Mouse (Mus musculus) layer of hippocampus, postnatal 36 days (tissue): ENCODE measurements around the gene Selenof. TPM values are rescaled to one million over a fixed set of nuclear protein-coding genes. Genes with fewer than 3 reads are reported as not detected.

Experiments used
- DNase-seq, 2 experiments: peaks; one replicate each; pipeline ENCODE4 v3.0.0; 2022
- total RNA-seq, 2 experiments: library from RNA; stranded (reverse); gene quantifications; 2 replicates each; pipeline ENCODE4 v1.2.3; 2021

Selenof gene
- total RNA-seq, 2 experiments from 2014 or later, result 226 to 249 TPM

DNA sequence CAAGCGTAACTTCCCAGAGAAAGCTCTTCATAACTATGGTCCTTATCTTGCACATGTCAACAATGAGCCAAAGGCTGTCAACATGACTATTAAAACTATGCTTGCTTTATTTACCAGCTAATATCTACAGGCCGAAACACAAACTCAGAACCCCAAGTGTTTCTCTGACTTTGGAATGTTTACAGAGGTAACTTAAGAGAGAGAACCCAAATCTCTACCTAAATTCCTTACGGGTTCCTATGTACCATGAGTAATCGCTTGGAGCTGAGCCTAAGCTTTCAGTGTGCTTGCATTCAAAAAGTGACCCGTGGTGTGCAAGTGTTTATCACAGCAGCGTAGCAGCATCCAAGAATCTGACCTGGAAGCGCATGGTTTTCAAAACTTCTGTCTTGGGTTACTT, 4.9 kb upstream of the Selenof start:
- DNase-seq, result no peak

DNA sequence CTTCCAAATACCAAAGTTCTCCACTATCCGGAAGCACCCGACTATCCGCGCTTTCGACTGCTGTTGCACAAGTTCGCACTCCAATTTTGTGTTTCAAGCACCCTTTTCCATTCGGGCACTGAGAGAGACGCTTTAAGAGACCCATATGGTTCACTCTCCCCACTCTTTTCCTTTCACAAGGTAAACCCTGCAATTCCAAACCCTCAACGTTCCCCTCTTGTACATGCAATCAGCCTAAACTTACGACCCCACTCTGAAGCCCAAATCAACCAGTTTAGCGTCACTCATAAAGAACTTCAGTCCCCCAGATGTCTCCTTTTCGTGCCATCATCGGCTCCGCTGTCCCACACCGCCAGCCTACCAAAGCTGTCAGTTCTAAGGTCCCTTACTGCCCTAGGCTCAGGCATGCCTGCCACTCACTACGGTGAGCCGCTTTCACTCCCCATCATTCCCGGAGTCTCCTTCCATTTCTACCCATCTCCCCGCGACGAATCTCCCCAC, 1.2 kb upstream of the Selenof start:
- no peak for DNase-seq

DNA sequence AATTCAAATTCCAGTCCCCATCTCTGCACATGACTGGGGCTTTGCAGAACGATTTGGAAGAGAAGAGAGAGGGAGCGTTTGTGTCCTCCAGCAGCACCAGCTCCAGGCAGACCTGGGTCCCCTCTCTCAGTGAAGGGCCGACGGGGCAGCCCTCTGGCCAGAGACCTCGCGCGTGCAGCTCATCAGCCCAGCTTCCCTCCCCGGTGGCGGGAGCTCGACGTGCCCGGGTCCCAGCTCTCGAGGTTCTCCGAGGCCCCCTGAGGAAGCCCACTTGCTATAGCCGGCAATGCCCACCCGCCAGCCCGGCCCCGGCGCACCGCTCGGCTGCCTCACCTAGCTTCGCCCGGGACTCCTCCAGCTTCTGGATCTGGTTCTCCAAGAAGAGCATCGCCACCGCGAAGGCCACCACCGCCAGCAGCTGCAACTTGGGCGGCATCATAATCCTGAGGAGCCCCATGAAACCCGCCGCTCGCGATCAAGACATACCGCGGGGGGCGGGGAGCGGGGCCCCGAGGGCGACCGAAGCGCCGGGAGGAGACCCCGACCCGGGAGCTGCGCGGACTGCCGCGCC, 618 bp upstream of the Selenof start:
- peak in 1 of 2 experiments; percentile 23 for DNase-seq

DNA sequence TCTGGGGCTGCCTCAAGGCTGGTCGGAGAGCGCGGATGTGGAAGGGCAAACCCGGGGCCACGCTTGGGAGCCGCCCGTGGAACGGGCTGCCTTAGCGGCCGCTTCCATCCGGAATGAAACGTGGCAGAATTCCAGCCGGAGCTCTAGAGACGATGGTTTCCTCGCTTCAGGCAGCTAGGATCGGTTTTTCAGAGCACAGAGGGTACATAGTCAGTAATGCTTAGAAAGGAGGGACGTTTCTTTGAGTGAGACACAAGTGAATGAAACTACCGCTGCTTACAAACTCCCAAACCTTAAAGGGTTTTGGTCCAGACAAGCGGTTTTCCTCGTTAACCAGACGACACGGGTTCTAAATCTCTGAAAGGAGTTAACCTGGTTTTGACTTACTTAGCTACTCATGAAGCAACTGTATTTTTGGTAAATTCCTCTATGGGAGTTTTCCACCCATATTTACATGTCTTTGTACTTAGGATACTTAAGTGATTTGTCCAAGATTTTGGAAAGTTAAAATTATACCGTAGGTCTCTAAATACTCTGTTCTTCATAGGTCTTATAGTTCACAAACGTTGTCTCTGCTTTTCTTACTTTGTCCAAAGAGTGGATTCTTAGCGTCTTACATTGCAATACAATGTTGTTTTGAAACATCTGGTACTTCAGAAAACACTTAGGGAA, 848 bp downstream of the Selenof start:
- DNase-seq, result no peak

DNA sequence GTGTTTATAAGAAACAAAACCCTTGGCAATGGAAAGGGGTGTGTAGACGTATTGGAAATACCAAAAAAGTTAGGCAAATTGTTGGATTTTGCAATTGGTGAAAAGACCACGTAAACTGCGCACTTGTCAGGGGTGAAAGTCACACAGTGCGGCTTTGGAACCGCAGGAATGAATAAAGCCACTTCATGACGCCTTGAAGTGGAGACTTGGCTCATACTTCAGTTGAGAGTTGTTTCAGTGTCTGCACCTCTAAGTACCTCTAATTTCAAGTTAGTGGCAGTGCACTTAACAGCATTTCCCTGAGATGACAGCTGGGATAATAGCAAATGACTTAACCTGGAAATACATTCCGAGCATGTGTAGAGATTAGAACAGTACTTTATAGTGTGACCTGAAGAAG, 4.2 kb downstream of the Selenof start:
- DNase-seq, result no peak

DNA sequence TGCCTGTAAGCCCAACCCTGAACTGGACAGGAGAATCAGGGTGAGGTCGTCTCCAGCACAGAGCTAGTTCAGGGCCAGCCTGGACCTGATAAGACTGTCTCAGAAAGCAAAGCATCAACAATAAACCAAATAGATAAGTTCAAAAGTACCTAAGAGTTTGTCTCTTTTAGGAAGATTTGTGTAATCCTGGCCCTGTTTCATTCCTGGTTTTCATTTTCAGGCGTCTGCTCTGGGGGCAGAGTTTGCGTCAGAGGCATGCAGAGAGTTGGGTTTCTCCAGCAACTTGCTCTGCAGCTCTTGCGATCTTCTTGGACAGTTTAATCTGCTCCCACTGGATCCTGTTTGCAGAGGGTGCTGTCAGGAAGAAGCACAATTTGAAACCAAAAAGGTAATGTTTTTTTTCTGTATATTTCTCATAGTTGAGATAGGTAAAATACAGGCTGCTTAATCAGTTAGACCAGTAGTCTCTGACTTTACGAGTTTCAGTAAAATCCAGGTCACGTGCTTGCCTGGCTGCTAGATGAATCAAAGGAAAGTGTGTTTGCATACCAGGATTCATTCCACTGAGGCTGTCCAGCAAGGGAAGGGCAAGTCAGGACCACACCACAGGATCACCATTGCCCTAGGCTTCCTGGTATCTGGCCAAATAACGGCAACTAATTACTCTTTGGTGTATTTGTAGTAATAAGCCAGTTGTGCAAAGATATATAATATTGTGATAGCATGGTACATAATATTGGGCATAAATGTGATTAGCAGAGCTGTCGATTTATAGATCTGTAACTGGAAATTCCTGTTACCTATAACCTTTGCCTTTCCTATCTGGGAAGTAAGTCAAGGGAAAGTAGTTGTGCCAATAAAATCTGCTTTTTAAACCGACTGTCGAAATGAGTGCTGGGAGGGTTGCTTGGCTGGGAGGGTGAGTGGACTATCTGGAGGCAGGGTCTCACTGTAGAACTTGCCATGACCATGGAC, 7.5 kb downstream of the Selenof start:
- no peak for DNase-seq

DNA sequence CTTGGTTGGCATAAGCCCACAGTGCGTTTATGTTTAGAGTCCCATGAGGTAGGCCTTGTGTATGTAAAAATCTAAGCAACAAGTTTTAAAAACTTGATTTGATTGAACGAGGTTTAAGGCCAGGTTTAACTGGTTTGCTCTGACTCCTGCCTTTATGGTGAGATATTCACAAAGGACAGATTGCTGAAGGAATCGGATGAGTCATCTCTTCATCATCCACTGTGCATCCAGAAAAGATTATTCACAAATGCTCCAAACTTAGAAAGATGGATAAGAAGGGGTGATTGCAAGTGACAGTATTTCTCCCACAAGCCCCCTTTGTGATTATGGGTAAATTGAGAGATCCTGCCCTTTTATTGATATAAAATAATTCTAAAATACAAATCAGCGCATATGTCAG, 8.8 kb downstream of the Selenof start:
- DNase-seq, result no peak

DNA sequence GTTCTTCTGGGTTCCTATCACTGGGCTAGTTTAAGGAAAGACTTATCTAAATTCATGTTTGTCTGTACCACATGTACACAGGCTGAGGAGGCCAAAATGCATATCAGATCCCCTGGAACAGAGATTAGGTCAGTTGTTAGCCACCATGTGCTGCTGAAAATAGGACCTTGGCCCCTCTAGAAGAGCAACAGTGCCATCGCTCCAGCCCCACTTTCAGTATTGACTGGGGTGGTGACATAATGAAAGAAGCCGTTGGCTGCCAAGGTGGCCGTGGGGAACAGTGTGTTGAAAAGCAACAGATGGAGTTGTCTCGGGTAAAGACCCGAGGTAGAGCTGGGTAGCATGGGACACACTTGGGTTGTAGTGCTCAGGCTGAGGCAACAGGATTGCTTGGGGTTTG, 9.7 kb downstream of the Selenof start:
- no peak for DNase-seq

DNA sequence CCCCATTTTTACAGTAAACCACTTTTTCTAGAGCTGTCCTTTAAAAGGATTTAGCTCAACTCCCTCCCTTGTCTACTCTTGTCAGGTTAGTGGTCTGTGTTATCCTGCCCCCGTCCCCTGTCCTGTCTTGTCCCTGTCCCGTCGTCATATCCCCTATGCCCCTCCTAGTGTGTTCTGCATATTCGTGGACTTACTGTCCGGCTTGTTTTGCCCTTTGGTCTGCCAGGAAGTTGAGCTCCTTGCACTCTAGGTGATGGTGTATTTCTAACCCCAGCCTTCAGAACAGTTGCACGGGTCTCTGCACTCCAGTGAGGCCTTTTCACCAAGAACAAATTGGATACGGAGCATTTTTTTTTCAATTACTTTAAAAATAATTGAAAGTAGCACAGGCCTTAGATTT, 10.2 kb downstream of the Selenof start:
- DNase-seq, result no peak

DNA sequence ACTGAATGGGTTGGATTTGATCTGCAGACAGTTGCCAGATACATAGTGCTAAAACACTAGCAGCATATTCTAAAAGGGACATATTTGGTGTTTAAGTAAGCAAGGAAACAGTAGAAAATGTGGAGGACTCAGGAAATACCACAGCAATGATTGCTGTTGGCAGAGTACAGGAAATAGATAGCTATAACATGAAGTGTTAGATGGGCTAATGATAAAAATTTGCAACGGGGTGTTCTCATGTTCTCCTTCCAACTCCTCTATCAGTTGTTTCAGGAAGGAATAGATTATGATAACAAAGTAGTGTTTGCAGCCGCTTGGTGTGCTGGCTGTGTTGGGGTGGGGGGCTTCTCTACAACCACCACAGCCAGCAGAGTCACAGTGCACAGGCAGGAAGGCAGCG, 11.7 kb downstream of the Selenof start:
- DNase-seq, result no peak

DNA sequence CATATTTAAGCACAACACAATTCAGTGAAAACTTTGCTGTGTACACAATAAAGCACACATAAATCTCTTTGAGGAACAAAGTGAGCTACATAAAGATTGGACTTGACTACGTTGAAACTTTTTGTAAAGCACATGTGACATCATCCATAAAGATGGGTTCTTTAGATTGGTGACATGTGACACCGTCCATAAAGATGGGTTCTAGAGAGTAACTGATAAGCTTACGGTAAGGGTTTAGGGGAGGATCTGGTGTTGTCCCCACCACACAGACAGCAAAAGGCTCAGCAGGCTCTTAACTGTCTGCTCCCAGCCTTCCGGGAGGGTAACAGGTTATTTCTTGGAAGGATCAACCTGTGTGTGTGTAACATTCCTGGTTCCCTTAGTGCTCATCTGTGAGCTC, 12.2 kb downstream of the Selenof start:
- DNase-seq, result no peak

DNA sequence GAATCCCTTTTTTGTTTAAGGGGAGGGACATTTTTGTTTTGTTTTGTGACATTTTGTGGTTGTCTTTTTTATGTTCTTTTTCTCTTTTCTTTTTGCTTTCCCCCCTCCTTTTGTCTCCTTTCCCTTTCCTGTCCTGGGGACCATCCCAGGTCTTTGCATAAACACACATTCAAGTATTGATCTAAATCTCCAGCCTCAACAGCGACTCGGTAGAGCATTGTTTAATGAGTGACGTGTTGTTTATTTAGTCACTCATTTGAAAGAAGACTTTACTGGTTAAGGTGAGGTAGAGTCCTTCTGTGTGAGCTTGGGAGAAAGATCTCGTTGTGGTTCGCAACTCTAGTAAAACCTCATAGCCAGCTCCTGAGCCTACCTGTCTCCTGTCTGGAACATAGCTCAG, 13.7 kb downstream of the Selenof start:
- DNase-seq, result no peak

DNA sequence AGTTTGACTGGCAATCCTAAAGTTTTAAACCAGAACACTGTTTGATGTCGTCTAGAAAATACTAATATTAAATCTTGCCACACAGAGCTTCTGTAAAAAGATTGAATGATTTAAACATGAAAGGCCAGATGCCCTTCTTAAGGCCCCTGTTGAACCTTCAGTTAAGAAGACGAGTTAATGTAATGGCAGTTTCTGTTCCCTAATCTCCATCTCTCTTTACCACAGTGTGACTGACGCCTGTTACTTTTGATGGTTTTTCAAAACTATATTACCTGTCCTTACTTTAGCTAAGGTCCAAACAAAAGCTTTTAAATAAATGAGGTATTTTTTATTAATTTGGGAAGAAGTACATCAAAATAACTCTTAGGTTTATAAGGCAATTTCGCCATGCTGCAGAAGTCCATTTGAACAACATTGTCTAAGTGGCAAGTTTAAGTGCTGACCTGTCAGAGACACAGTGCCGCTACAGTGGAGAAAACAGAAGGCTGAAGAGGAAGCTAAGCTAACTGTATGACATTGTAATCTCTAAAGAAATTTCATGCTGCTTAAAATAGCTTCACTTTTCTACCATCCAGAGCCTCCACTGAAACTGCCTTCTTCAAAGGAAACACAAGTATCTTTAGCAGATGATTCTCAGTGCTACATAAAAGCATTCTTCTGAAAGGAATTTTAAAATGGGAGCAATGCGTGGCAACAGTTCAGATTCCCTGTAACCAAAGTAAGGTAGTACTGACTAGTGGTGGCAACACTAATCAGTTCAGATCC, 14.9 kb downstream of the Selenof start:
- no peak for DNase-seq

DNA sequence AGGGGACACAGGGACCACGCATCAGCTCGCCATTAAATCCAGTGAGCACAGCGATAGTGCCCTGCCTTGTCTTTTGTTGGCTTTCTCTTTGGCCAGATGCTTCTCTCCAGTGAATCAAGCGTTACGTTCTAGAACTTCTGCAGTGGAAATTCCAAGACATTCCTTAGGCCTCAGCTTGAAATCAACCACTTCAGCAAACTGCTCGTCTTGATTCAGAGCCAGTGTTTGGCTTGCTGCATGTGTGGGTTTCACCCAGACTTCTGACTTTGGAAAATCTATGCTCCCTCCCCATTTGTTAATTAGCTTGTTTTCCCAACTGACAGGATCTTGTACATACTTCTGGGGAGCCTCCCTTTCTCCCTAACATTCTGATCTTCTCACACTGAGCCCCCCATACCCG, 16.6 kb downstream of the Selenof start:
- no peak for DNase-seq

DNA sequence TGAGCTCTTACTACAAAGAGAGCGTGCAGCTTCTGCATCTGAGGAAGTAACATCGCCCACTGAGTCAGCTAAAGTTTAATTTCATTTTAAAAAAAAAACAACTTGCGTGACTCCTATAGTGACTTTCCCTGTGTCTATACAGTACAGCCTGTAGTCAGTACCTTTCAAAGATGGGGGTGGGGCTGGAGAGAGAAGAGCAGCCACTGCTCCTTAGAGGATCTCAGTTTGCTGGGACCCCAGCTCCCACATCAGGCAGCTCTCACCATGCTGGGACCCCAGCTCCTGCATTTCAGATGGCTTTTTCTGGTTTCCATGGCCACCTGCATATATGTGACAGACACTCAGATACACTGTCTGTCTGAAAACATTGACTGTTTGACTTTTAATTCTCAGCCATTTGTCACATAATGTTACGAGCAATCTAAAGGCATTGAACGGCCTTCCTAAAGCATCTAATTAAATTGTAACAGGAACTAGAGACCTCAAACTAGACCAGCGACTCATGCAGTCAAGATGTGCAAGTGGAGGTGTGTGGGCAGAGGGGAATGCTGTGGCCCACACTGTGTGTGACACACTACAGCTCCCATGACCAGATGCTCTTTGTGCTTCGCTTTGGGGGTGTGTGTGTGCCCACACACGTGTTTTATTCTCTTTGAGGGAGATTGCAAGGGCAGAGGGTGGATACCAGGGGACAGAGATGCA, 19.2 kb downstream of the Selenof start:
- no peak for DNase-seq

DNA sequence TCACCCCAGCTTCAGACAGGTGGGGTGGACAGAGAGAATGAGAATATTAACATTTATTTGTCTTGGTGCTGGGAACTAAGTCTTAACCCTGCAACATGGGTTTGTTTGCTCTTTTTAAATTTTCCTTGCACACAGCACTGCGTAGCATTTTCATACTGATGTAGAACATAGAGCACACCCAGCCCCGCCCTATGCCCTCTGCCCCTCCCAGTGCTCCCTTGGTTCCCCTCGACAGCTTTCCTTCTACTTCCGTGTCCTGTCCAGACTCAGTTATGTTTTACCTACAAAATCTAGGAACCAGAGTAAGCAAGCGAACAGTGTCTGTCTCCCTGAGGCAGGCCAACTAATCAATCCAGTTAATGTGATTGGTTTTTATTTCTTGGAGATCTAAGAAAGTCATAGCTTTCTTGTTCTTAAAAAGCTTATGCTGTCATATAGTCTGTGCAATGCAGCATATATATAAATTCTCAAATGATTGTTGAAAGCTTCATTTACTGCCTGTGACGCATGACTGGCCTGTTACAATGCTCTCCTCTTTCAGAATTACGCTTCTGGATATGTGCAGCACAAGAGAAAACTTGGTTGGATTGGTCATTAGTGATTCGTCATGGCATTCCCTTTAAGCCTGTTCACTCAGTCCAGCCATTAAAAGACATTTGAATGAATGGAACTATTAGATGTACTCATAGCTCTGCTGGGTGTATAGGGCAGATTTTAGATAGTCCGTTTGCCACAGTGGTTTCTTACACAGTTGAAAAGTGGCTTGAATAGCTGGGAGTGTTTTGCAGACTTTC, 23.1 kb downstream of the Selenof start:
- DNase-seq, result no peak

DNA sequence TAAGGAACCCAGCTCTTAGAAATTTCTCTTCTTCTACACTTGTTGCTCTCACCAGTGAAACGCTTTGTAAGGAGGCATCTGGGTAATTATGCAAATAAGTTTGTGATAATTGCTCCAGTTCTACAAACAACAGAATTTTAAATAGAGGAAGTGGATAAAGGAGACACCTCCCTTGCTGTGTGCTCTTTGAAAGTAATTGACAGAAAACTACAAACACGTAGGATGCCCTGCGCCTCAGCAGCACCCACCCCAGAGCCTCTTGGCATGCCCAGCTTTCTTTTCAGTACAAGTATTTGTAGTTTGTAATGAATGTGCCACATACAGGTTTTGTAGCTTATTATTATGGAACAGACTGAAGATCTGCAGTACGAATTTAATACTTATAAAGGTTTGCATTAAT, 27.0 kb downstream of the Selenof start:
- DNase-seq, result no peak

DNA sequence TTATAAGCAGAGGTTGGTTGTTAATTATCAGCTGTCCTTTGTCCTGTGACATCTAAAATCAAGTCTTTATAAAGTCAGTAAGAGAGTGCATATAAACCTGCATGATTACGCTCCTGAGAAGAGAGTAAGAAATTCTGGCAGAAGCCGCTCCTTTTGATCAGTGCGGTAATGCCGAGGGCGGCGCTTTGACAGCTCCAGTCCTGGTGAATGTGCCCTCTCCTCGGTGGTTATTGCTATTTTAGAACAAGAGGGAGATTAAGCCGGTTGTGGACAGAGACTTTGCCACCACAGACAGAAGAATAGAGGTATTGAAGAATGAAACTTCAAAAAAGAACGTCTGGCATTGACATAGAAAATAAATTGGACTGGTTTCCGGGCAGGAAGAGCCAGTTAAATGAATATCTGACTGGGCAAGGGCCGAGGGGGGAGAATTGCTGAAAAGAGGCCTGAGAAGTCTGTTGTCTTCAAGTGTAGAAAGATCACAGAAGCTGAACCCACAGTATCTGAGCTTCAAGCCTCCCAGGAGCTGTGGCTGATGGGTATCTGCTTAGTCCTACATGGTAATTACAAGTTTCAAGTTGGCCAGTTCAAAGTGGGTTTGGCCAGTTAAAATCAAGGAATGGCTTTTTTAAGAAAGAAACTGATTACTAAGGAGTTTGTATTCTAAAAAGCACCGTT, 27.8 kb downstream of the Selenof start:
- no peak for DNase-seq

DNA sequence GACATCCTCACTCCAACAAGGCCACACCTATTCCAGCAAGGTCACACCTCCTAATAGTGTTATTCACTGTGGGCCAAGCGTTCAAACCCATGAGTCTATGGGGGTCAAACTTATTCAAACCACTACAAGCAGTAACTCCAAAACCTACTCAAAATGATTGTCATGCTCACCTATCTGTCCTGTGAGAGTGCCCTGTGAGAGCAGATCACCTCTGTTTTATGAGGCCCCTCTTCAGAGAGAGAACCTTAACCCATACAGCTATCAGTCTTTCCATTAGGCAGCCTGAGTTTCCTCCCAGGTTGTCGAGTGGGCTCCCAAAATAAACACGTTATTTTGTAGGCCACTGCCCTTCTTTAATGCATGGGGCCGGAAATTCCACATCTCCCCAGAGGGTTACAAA, 32.3 kb downstream of the Selenof start:
- no peak for DNase-seq

DNA sequence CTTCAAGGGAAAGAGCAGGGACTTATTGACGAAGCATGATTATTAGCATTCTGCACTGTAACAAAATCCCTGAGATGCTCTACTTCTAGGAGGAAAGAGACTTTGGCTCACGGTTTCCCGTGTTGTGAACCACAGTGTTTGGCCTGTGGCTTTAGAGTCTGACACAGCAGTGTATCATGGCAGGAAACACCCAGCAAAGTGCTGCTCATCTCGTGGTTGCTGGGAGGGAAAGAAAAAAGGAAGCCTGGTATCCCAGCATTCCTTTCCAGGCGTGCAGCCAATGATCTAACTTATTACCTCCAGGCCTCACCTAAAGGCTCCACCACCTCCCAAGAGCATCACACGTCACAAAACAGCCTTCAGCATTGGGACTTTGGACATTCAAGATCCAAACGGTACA, 32.7 kb downstream of the Selenof start:
- DNase-seq, result no peak

DNA sequence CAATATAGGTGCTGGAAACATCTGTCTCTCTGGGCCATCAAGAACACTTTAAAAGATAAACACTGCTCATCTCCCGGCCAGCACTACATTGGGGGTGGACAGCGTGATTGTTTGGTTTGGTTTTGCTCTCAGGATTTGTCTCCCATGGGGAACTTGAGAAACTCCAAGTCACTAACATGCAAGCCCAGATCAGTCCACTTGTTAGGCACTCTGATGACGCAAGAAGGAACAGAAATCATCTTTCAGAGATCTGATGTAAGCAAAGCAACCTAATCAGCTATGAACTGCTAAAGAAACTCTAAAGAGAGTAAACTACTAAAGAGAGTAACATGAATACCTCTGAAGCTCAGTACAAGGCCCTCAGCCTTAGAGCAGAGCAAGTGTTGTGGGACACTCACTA, 33.5 kb downstream of the Selenof start:
- DNase-seq, result no peak
